Mouse (Mus musculus): ENCODE results near the gene Tpmt.

The Tpmt gene

DNA sequence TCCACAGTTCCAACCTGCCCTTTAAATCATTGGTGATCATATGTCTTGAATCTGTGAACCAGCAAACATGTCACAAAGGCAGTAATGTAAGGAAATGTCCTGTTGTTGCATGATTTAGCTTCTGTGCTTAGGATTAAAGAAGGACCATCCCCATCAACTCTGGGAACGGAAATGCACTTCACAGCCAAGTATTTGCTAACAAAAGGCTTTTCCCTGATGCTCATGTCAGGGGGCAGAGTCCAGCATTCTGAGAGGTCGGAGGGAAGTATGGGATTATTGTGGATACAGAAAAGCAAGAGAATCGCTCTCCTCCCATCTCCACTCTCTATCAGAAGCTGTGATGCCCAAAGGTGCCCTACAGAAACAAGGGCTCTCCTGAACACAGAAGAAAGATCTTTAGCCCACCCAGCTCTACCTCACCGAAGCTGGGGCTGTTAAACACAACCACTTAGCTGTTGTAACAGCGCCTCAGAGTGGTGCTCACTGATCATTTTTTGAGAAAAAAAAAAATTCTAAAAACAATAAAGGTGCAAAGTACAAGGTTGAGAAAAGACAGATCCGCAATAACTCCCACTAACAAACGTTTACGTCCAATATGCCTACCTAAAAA is 2.4 kb downstream of the Tpmt start:
- DNase-seq (ENCODE audit: low read depth, low spot score), result no peak

DNA sequence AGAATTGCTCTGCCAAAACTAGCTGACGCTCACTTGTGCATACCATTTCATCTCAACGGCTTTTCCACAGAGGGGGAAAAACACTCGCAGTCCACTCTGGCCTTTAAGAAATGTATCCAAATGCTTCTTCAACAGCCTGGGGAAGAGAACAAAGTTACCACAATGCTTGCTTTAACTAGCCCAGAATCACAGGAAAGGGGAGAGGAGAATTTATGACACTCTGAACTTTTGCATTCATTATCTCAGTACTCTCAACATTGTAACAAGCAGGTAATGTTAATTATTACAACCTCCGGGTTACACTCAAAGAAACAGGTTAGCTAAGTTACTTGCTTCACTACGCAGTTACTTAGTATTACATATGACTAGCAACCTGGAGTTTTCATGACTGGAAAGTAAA is 4.5 kb downstream of the Tpmt start:
- DNase-seq (ENCODE audit: low read depth, low spot score), result no peak

DNA sequence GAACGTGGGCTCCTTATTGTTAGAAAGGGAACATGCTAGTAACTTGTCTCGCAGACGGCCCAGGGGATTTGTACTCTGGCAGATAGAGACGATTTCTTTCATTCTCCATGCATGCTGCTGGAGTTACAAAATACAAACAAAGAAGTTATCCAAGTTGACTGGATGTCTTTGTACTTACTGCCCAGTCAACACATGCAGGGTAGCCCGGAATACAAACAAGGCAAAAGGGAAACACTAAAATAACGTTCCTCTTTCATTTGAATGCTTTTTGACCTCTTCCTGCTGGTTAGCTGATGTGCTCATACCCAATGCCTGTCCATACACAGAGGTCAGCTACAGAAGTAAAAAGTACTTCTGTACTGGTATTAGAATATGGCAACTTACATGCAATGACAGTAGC is 6.6 kb downstream of the Tpmt start:
- DNase-seq (ENCODE audit: low read depth, low spot score), result no peak

DNA sequence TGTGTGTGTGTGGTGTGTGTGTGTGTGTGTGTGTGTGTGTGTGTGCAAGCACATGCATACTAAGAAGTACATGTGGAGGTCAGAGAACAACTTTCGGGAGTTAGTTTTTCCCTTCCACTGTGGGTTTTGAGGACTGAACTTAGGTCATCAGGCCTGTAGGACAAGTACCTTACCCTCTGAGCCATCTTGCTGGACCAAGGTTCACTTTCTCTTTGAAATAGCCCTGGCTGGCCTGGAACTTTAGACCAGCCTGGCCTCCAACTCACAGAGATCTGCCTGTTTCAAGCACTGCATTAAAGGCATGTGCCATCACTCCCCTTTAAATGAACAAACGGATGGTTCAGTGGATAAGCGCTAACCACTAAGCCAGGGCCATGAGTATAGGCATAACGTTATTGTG is 10.9 kb downstream of the Tpmt start:
- DNase-seq (ENCODE audit: low read depth, low spot score), result no peak

DNA sequence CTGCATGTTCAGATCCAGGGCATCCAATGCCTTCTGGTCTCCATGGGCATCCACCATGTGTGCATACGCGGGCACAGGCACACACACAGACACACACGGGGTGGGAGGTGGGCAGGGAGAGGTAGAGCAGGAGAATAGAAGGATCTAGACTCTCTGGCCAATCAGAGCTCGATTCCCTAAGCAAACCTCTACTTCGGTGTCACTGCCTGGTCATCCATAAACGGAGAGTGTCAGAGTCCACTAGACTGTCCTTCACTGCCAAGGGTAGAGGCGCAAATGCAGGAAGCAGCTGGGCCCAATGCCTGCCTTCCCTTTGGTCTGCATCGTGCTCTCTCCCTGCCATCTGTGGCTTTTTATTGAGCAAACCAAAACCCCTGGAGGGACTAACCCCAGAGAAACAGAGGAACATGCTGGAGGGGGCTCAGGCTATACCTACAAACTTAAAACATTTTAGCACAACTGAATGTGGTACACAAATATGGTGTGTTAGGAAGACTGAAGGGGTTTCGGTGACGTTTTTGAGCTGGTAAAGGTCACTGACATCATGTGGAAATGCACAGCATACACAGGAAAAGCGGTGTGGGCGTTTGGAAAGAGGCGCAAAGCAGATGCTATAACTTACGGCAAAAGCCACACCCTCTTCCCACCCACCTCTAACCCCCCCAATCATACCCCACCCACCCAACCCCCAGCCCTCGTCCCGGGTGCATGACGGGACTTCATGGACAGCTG is 14.0 kb downstream of the Tpmt start:
- DNase-seq (ENCODE audit: low read depth, low spot score), result no peak

DNA sequence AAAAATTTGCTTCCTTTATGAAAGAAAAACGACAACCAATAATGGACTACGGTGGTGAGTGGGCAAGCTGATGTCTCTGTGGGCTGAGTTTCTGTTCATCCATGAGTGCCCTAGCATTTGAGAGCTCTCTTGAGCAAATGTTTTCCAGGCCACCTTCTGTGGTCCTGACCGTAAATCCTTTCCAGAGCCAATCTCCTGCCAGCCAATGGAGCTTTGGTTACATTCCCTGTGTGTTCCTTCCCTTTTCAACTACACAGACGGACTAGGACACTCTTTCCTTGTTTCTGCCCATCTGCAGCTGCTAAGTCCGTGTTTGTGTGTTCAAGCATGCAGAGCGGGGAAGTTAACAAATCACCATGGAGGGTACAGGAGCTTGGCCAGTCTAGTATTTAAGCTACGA is 23.7 kb downstream of the Tpmt start:
- no peak for DNase-seq (ENCODE audit: low read depth, low spot score)

DNA sequence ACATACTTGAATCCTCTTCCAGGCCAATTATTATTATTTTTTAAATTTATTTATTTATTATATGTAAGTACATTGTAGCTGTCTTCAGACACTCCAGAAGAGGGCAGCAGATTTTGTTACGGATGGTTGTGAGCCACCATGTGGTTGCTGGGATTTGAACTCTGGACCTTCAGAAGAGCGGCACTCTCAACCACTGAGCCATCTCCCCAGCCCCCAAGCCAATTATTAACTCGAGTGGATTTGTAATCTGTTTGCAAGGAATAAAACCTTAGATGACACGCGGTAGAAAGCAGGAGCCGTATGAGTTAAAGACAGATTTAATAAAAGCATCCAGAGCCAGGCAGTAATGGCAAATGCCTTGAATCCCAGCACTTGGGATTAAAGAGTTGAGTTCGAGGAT is 24.8 kb downstream of the Tpmt start:
- DNase-seq (ENCODE audit: low read depth, low spot score), result no peak

DNA sequence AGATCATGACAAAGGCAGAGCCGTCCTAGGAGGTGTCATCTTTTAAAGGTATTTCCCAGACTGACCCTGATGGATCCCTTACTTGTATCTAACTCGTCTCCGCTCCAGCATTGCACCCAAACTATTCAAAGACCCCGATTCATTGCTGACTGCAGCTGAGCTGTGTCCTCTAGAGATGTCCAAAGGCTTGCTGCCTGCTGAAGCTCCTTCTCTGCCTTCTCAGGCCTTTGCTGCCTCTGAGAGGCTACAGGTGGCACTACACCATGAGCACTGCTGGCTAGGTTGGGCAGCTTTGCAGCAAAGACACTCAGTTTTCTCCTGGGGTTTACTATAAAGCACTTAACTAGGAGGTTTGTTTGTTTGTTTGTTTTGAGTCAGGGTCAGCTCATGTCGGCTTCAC is 27.3 kb downstream of the Tpmt start:
- peak; percentile 52 for DNase-seq (ENCODE audit: low read depth, low spot score)

DNA sequence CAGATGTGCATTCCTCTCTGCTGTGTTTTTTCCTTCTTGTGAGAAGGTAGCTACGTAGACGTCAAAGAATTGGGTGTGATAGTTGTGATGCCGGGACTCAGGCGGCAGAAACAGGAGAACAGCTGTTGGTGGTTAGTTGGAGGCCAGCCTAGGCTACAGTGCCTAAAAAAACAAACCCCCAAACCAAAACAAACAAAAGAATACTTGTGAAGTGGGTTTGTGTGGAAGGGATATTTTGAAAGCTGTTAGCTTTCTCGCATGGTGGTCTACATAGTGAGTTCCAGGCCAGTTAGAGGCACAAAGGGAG is 29.4 kb downstream of the Tpmt start:
- DNase-seq (ENCODE audit: low read depth, low spot score), result no peak

DNA sequence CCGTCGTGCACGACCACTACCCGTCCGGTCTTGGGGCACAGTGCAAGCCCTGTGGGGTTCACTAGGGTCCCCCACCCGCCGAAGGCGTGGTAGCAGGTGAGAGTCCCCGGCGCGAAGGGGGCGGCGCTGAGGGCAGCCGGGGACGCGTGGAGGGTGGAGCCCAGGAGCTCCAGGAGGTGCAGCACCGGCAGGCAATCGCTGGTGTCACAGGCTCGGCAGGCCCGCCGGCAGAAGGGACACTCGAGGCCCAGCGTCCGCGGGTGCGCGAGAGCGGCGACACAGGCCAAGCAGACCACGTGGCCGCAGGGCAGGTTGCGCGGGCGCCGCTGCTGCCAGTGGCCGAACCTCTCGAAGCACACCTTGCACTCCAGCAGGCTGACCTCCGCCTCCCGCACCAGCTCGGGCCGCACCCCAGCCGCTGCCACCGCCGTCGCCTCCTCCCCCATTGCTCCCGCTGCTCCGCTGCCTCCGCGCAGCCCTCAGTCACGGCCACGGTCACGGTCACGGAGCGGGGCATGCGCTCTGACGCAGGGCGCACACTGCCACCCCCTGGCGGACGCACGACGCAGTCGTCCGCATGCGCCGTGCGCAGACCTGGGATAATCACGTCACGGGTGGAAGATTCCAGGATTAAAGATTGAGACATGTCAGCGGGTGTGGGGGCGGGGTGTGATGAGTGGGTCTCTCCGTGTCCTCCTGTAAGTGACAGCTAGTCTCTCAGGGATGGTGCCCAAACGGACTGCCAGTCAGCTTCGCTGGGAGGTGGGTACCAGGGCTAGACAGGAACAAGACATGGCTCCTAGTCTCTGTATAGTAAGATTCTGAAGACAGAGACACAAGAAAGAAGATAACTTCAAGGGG is 30.0 kb downstream of the Tpmt start, which contains the start of gene Nhlrc1:
Nhlrc1 (minus strand) TSS at position 517 of the 861 bp plus-strand sequence.
- peak; percentile 71 for DNase-seq (ENCODE audit: low read depth, low spot score)

DNA sequence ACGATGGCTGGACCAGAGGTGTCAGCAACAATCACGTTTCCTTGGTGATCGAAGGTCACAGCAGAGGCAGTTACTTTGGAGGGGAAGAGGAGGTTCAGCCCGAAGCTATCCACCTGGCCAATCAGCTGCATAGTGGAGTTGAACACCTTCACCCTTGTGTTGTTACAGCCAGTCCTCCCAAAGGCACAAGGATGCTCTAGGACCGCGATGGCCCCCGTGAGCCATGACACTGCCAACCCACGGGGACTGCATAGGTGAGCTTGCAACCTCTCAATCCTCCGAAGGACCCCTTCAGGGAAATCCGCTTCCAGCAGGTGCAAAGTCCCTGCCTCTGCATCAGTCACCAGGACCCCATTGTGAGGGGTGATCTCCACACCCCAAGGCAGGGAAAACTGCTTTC is 30.8 kb downstream of the Tpmt start:
- DNase-seq (ENCODE audit: low read depth, low spot score), result no peak

DNA sequence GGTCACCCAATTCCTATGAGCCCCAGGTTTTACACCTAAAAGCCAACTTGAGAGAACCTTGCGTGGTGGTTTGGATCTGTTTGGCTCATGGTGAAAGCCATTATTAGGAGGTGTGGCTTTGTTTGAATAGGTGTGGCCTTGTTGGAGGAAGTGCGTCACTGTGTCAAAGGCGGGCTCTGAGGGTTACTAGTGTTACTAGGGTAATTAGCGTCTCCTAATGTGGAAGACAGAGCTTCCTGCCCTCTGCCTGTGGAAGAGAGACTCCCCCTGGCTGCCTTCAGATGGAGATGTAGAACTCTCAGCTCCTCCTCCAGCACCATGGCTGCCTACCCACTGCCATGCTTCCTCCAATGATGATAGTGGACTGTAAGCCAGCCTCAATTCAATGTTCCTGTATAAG is 42.9 kb downstream of the Tpmt start:
- peak; percentile 29 for DNase-seq (ENCODE audit: low read depth, low spot score)

DNA sequence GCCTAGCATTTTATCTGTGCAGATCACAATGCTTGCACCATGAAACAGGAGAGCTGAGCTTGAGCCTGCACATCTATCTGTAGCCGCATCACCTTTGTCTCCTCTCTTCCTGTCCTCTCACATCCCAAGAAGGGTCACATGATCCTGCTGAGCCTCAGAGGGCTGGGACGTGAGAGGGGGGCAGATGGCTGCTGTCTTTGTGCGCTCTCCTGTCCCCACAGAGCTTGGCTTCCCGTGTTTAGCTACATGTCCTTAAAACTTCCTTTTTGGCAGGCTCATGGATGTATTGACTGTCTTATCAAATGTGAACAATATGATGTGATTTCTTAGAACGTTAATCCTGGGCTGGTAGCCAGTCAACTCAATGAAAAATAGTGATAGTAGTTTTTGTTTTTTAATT is 45.0 kb downstream of the Tpmt start:
- DNase-seq (ENCODE audit: low read depth, low spot score), result no peak

DNA sequence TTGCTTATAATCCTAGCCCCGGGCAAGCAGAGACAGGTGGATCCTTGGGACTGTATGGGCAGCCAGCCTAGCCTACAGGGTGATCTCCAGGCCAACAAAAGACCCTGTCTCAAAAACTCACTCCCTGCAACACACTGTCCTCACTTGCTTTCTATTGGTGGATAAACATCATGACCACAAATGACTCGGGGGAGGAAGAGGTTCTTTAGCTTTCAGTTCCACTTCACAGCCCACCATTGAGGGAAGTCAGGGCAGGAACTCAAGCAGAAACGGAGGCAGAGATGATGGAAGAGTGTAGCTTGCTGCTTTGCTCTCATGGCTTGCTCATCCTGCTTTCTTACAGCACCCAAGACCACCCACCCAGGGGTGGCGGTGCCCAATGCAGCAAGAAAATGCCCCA is 47.2 kb downstream of the Tpmt start:
- no peak for DNase-seq (ENCODE audit: low read depth, low spot score)

DNA sequence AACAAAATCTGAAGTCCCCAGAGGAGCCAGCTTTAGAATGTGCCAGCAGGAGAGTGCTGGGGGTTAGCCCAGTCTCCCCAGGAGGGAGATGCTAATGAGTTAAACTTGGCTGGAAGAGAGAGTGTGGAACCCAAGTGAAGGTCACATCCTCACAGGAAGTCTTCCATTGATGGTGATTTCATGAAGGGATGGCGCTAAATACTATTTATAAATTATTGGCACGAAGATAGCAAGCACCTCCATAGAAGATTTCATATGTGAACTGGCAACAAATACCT is 51.3 kb downstream of the Tpmt start:
- no peak for DNase-seq (ENCODE audit: low read depth, low spot score)

DNA sequence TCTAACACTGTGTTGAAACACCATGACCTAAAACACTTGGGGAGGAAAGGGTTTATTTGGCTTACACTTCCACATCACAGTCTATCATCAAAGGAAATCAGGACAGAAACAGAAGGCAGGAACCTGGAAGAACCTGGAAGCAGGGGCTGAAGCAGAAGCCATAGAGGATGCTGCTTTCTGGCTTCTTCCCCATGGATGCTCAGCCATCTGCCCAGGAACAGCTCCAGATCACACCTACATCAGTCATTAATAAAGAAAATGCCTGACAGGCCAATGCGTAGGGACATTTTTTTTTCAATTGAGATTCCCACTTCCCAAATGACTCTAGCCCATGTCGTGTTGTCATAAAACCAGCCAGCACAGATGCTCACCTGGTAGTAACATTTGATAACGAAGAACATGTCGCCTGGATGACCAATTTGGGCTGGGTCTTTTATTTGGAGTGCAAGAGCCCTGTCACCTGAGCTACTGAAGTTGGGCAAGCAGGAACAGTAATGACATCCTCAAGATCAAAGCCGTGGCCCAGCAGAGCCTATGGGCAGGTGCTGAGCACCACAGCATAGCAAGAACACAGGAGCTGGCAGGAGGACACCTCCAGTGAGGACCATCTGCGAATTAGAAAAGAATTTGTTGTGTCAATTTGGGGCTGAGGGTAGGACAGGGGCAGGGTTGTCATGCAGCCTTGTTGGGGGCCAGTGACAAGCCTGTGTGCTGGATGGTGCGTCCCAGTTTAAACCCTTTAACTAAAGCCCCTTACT is 51.8 kb downstream of the Tpmt start:
- DNase-seq (ENCODE audit: low read depth, low spot score), result no peak

DNA sequence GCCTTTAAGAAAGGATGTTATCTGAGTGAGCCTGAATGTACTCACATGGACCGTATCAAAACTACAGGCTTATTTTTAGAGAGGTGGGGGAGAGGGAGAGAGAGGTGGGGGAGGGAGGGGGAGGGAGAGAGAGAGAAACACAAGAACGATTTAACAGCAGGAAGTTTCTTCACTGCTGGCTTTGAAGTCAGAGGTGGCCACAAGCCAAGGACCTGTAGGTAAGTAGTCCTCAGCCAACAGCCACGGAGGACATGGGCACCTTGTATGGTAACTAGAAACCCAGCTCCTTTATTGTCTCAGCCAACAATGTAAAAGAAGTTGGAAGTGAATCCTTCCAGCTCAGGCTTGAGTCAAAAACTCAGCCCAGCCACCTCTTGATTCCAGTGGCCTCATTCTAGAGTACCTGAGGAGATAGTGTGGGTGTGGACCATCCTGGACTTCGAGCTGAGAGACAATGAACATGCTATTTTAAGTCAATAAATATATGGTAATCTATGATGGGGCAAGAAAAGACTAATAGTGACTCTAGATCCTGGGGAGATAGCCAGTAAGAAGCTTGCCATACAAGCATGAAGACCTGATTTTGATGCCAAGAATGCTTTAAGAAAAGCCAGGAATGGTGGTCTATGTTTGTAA is 54.0 kb downstream of the Tpmt start:
- DNase-seq (ENCODE audit: low read depth, low spot score), result no peak

DNA sequence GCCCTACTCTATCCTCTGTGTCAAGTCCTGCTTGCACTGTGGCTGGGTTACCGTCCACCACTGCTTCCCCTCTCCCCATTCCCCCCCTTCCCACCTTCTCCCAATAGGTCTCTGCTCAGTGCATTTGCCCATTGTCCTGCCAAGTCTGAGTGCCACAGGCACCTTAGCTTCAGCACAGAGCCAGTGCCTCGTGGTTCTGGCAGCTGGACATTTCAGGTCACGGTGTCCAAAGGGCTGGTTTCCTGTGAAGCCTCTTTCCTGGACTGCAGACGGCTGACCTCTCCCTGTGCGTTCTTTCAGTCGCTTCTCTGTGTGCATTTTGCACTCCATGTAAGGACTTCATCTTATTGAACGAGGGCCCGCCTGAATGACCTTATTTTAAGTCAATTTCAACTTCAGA is 56.6 kb downstream of the Tpmt start:
- DNase-seq (ENCODE audit: low read depth, low spot score), result no peak

DNA sequence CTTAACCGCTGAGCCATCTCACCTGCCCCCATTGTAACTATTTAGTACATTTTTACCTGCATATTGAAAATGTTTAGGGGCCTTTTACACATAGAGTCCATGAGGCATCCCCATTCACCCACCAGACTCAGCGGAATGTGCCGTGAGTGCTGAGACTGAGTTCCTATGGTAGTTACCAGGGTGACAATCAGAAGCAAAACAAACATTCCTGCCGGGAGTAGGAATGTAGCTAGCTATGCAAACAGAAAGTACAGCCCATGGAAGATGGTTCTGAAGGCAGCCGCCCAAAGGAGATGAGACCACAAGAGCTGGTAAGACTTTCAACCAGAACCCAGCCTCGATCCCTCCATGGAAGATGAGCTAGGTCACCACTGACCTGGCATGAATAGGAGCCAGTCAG is 58.3 kb downstream of the Tpmt start:
- DNase-seq (ENCODE audit: low read depth, low spot score), result no peak

DNA sequence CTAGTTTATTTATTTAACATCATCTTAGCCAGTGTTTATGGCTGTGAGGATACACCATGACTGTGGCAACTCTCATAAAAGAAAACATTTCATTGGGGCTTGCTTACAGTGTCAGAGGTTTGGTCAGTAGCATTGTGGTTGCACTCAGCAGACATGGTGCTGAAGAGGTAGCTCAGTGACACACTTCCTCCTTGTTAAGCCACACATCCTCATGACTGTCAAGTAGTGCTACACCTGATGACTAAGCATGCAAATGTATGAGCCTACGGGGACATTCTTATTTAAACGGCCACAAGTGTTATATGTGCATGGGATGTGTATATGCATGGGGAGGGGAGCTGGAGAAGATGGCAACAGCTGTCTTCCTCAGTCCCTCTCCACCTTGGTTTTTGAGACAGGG is 60.7 kb downstream of the Tpmt start:
- DNase-seq (ENCODE audit: low read depth, low spot score), result no peak

DNA sequence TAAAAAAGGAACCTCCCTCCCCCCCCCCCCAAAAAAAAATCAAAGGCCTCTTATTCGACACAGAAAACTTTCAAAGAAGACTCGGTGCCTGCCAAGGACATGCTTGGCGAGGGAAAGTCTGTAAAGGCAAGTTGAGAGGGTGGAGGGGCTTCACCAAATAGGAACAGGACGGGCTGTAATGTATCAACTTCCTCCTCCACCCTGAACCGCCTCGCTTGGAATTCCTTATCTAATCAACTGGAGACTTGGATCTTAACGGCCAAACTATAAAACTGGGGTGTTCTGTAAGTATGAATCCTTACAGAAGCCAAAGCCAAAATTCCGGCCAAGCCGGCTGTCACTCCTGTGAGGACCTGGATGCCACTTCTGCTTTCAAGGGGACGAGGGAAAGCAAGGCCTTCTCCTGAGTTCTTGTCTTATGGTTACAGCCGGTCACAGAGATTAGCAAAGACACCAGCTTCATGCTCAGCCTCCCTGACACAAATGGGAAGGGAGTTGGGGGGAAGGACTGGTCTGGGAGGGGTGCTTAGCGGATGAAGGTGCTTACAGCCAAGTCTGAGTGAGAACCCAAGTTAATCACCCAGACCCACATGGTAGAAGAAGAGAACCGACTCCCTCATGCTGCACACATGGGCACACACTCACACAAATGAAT is 64.6 kb downstream of the Tpmt start:
- no peak for DNase-seq (ENCODE audit: low read depth, low spot score)
